Mouse (Mus musculus) bone marrow macrophage, adult 2 months (primary cell): ENCODE data around the gene Cnksr3.

Experiments used
- CTCF ChIP-seq: IDR thresholded peaks from 2 replicates; pipeline ENCODE4 v1.5.1; 2012; ENCODE audit warnings: low read depth, mild to moderate bottlenecking, low read length, moderate library complexity
- POLR2A ChIP-seq: IDR thresholded peaks from 2 replicates; pipeline ENCODE4 v1.6.1; 2012; ENCODE audit warnings: mild to moderate bottlenecking, low read depth, low read length, borderline replicate concordance

- no peak for TF ChIP-seq POLR2A
- no peak for TF ChIP-seq CTCF
Observed at GRCm38 (mm10) chr10:7113747-7114146, 98.3 kb downstream of the Cnksr3 start.
